Mouse (Mus musculus) liver, embryonic 14.5 days (tissue): ENCODE data around the gene Acat2.

ENCODE experiments used
- CTCF ChIP-seq: IDR thresholded peaks from 2 replicates; pipeline ENCODE4 v1.5.1; 2016; ENCODE audit warnings: antibody characterized with exemption, low read depth, control low read depth
- EP300 ChIP-seq: IDR thresholded peaks from 2 replicates; pipeline ENCODE4 v1.6.1; 2016; ENCODE audit warnings: antibody characterized with exemption, low read depth

DNA sequence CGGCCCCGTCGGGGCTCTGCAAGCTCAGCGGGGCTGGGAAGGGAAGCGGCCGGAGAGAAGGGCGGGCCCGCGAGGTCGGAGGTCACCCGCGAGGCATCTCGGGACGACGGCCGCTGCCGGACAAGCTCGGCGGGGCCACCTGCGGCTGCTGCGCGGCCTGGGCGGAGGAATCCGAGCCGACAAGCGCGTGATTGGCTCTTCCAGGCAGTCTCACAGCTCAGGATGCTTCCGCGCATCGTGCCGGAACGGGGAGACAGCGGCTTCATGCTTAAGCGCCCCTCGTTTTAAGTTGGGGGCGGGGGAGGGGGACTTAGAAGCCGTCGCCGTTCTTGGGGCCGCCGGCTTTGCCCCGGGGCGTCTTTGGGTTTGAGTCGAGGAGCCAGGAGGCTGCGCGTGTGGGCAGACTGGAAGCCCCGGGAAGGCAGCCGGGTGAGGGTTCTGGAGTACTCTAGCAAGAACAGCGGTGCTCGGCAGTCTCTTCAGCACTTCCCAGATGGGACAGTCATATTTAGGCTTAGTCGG is 32.0 kb upstream of the Acat2 start:
- TF ChIP-seq CTCF: no peak
- no peak for TF ChIP-seq EP300
